Mouse (Mus musculus): Measurements from ENCODE around the gene Tns1.

DNA sequence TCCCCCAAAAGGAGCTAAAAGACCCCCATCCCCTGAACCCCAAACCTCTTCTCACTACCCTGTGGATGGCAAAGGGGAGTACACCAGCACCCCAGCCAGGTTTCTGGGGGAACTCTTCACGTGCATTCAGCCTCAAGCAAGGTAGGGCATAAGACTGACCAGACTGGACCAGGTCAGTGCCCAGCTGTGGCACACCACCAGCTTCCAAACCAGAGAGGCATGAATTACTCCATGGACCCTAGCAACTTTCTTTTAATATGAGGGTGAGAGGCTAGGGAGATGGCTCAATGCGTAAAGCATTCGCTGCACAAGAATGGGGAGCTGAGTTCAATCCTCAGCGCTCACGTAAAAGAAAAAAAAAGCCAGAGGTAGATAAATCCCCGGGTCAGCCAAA, 170.2 kb downstream of the Tns1 start:
- TF ChIP-seq CTCF (IDR thresholded peaks at IDR 0.05): no peak
- TF ChIP-seq EP300 (IDR thresholded peaks at IDR 0.05): no peak

Measured in lung, postnatal 0 days (tissue).